Mouse (Mus musculus) heart, embryonic 15.5 days (tissue): ENCODE data around the gene Msh5. TPM values are rescaled to one million over a fixed set of nuclear protein-coding genes. Genes with fewer than 3 reads are reported as not detected.

ENCODE experiments used
- ATAC-seq: fragments of 200-750 bp; cut with Nextera tagmentation; replicated peaks from 2 replicates; pipeline ENCODE4 v1.8.0; 2017; ENCODE audit warnings: low read depth, moderate TSS enrichment; ENCODE audit not compliant: insufficient number of reproducible peaks, insufficient read depth, low FRiP score
- H3K27ac ChIP-seq: fragments of 300-500 bp; sonication (generic); 2 replicates; pipeline ENCODE4 v1.5.1; 2015; ENCODE audit warnings: mild to moderate bottlenecking, inconsistent platforms
- H3K27me3 ChIP-seq: fragments of 300-500 bp; sonication (generic); 2 replicates; pipeline ENCODE4 v1.6.1; 2015; ENCODE audit warnings: inconsistent platforms
- H3K36me3 ChIP-seq: fragments of 300-500 bp; sonication (generic); 2 replicates; pipeline ENCODE4 v1.6.1; 2015; ENCODE audit warnings: mild to moderate bottlenecking, inconsistent platforms
- H3K4me1 ChIP-seq: fragments of 300-500 bp; sonication (generic); replicated peaks from 2 replicates; pipeline ENCODE4 v1.6.1; 2015; ENCODE audit warnings: inconsistent platforms
- H3K4me2 ChIP-seq: fragments of 300-500 bp; sonication (generic); 2 replicates; pipeline ENCODE4 v1.6.1; 2015; ENCODE audit warnings: inconsistent platforms, mild to moderate bottlenecking, moderate library complexity
- H3K4me3 ChIP-seq: fragments of 300-500 bp; sonication (generic); 2 replicates; pipeline ENCODE4 v1.5.1; 2015; ENCODE audit warnings: mild to moderate bottlenecking, inconsistent platforms
- H3K9ac ChIP-seq: fragments of 300-500 bp; sonication (generic); 2 replicates; pipeline ENCODE4 v1.6.1; 2015; ENCODE audit warnings: mild to moderate bottlenecking, inconsistent platforms
- H3K9me3 ChIP-seq: fragments of 300-500 bp; sonication (generic); replicated peaks from 2 replicates; pipeline ENCODE4 v1.6.1; 2016; ENCODE audit warnings: inconsistent platforms
- WGBS: fragments of 180-500 bp; shearing (Covaris S2); methylation state at CpG from one replicate; pipeline ENCODE4 v1.1.7; 2015; ENCODE audit warnings: mixed read lengths; 5-methylcytosine and 5-hydroxymethylcytosine counted together
- polyA plus RNA-seq: library from polyadenylated mRNA; unstranded; fragments of >200 nt; fragmentation: Nextera tagmentation; extraction: Ambion mirVana; gene quantifications from 2 replicates; pipeline ENCODE4 v1.2.1, GENCODE M21; 2015

The Msh5 gene
- polyA plus RNA-seq, 1 experiment from 2014 or later: 2.7 TPM

GRCm38 (mm10) chr17:35066084-35066483, 19.5 kb upstream of the Msh5 start, which contains the start of gene Mpig6b:
Gene Mpig6b (minus strand): TSS chr17:35066184.
- H3K4me2 ChIP-seq: peak within 1 kb of the TSS; percentile 78
- no peaks in the 10 kb centered on the region for H3K9me3 ChIP-seq
- H3K4me1 ChIP-seq: peaks cover 26% of the 10 kb centered on the region
- H3K36me3 ChIP-seq: peaks cover 8% of the 10 kb centered on the region; the same call in 1 of the 2 replicates
- peak within 1 kb of the TSS; percentile 34 for H3K9ac ChIP-seq
- WGBS: 44% methylated on average over 10 of the region's 10 CpGs
- H3K27ac ChIP-seq: no peak within 1 kb of the TSS
- no peak for ATAC-seq
- H3K4me3 ChIP-seq: peak within 1 kb of the TSS; percentile 47
- peaks cover 51% of the 10 kb centered on the region for H3K27me3 ChIP-seq

GRCm38 (mm10) chr17:35064951-35065947, 18.7 kb upstream of the Msh5 start, which contains the start of gene Ly6g6c:
Gene Ly6g6c (plus strand): TSS chr17:35065388.
- WGBS: 3% methylated on average over 48 of the region's 48 CpGs
- peaks cover 13% of the 10 kb centered on the region; the same call in 1 of the 2 replicates for H3K36me3 ChIP-seq
- no peak; the same call in 1 of the 2 replicates for ATAC-seq
- H3K4me3 ChIP-seq: peak within 1 kb of the TSS; percentile 47
- H3K27me3 ChIP-seq: peaks cover 51% of the 10 kb centered on the region
- peaks cover 30% of the 10 kb centered on the region for H3K4me1 ChIP-seq
- H3K4me2 ChIP-seq: peak within 1 kb of the TSS; percentile 78
- H3K27ac ChIP-seq: 0 out of 2 replicates have a peak within 1 kb of the TSS, but pooled peaks have one; percentile 34
- H3K9me3 ChIP-seq: no peaks in the 10 kb centered on the region
- H3K9ac ChIP-seq: peak within 1 kb of the TSS; percentile 34

GRCm38 (mm10) chr17:35064378-35064877, 17.9 kb upstream of the Msh5 start:
- Histone ChIP-seq H3K4me2 (peak overlapping the region; percentile 78), H3K4me3 (peak overlapping the region; percentile 47), H3K9ac (0 out of 2 replicates have a peak overlapping the region, but pooled peaks have one; percentile 34), H3K27ac (0 out of 2 replicates have a peak overlapping the region, but pooled peaks have one; percentile 34), H3K4me1 (peaks cover 35% of the 10 kb centered on the region), H3K36me3 (peaks cover 13% of the 10 kb centered on the region; the same call in 1 of the 2 replicates), H3K9me3 (no peaks in the 10 kb centered on the region), H3K27me3 (peaks cover 51% of the 10 kb centered on the region)
- 33% methylated on average over 10 of the region's 10 CpGs for WGBS
- no peak for ATAC-seq

DNA sequence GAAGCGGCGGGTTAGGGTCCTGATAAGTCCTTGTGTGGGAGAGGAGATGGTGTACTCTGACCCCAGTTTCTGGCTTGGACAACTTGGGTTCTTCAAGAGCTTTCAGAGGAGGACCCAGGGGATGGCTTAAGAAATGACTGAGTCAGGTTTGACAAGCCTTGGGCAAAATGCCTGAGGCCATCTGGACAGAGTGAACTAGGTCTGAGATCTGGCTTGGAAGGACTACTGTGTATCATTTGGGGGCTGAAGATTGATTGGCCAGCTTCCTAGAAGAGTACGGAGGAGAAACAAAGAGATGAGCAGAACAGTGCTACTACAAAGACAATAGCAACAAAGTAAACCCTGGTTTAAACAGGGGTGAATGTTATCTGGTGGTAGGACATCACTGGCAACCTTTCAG, 16.9 kb upstream of the Msh5 start:
- Histone ChIP-seq H3K27me3 (peaks cover 43% of the 10 kb centered on the region), H3K4me3 (no peak overlapping the region), H3K4me2 (no peak overlapping the region), H3K9ac (no peak overlapping the region), H3K4me1 (peaks cover 38% of the 10 kb centered on the region), H3K36me3 (peaks cover 14% of the 10 kb centered on the region; the same call in 1 of the 2 replicates), H3K9me3 (no peaks in the 10 kb centered on the region), H3K27ac (no peak overlapping the region)
- WGBS: 82% methylated on average over 3 of the region's 3 CpGs
- ATAC-seq: no peak

- peaks cover 32% of the 10 kb centered on the region for H3K36me3 ChIP-seq
- peaks cover 41% of the 10 kb centered on the region for H3K4me1 ChIP-seq
Measured at GRCm38 (mm10) chr17:35061299-35061698, 14.8 kb upstream of the Msh5 start.

GRCm38 (mm10) chr17:35060737-35061297, 14.3 kb upstream of the Msh5 start:
- peaks cover 17% of the 10 kb centered on the region for H3K27me3 ChIP-seq
- ATAC-seq: no peak
- no peak overlapping the region for H3K27ac ChIP-seq
- H3K36me3 ChIP-seq: peaks cover 37% of the 10 kb centered on the region
- peak overlapping the region; percentile 73 for H3K4me3 ChIP-seq
- peak overlapping the region; percentile 71 for H3K4me2 ChIP-seq
- H3K4me1 ChIP-seq: peaks cover 41% of the 10 kb centered on the region
- 66% methylated on average over 22 of the region's 22 CpGs for WGBS
- H3K9ac ChIP-seq: peak overlapping the region; percentile 74; the same call in 1 of the 2 replicates
- no peaks in the 10 kb centered on the region for H3K9me3 ChIP-seq

More at GRCm38 (mm10) chr17:35061299-35061698, 14.8 kb upstream of the Msh5 start:
- ATAC-seq: no peak
- WGBS: 89% methylated on average over 8 of the region's 8 CpGs
- H3K9ac ChIP-seq: no peak overlapping the region
- no peaks in the 10 kb centered on the region for H3K9me3 ChIP-seq
- peaks cover 22% of the 10 kb centered on the region for H3K27me3 ChIP-seq
- H3K27ac ChIP-seq: no peak overlapping the region
- H3K4me3 ChIP-seq: no peak overlapping the region
- H3K4me2 ChIP-seq: peak overlapping the region; percentile 71; the same call in 1 of the 2 replicates

GRCm38 (mm10) chr17:35060071-35060470, 13.5 kb upstream of the Msh5 start:
- peak overlapping the region; percentile 73 for H3K4me3 ChIP-seq
- 28% methylated on average over 14 of the region's 14 CpGs for WGBS
- H3K36me3 ChIP-seq: peaks cover 45% of the 10 kb centered on the region

GRCm38 (mm10) chr17:35058911-35059892, 12.7 kb upstream of the Msh5 start, which contains the start of gene Ddah2:
Gene Ddah2 (plus strand): TSS chr17:35059035.
- Histone ChIP-seq H3K36me3 (peaks cover 52% of the 10 kb centered on the region), H3K27me3 (peaks cover 2% of the 10 kb centered on the region; the same call in 1 of the 2 replicates), H3K4me3 (peak within 1 kb of the TSS; percentile 73), H3K4me2 (peak within 1 kb of the TSS; percentile 71), H3K9me3 (no peaks in the 10 kb centered on the region), H3K9ac (peak within 1 kb of the TSS; percentile 74), H3K27ac (peak within 1 kb of the TSS; percentile 93), H3K4me1 (peaks cover 28% of the 10 kb centered on the region)
- peak; percentile 91 for ATAC-seq
- WGBS: under 1% methylated on average over 57 of the region's 57 CpGs

More at GRCm38 (mm10) chr17:35060071-35060470, 13.5 kb upstream of the Msh5 start:
- Histone ChIP-seq H3K4me2 (peak overlapping the region; percentile 71), H3K4me1 (peaks cover 37% of the 10 kb centered on the region), H3K9ac (peak overlapping the region; percentile 74), H3K9me3 (no peaks in the 10 kb centered on the region), H3K27me3 (peaks cover 10% of the 10 kb centered on the region), H3K27ac (peak overlapping the region; percentile 93)
- no peak for ATAC-seq

DNA sequence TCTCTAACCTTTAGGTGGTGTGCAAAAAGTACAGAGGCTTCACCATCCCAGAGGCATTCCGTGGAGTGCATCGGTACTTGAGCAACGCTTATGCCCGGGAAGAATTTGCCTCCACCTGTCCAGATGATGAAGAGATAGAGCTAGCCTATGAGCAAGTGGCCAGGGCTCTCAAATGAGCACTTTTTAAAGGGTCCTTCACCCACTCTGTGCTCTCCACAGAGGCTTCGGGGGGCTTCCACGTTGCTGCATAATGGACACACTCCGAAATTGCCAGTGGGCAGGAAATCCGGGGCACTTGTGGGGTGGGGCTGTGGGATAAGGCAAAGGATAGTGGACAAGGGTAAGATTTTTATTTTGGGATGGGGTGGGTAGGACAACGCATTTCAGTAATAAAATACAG, 11.8 kb upstream of the Msh5 start:
- 56% methylated on average over 9 of the region's 9 CpGs for WGBS

DNA sequence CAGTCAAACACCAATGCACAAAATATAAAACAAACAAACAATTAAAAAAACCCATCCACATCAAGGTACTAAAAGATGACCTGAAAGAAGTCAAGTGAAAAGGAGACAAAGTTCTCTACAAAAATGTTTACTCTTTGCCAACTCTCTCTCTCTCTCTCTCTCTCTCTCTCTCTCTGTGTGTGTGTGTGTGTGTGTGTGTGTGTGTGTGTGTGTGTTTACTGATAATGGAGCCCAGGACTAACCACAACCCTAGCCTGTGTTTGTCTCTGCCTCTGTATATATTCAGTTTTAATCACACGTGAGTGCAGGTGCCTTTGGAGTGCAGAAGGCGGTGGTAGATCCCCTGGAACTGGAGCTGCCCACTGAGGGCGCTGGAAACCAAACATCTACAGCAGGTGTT, 10.5 kb upstream of the Msh5 start:
- no peak for ATAC-seq
- Histone ChIP-seq H3K9ac (no peak overlapping the region), H3K9me3 (no peaks in the 10 kb centered on the region), H3K4me3 (no peak overlapping the region), H3K27ac (no peak overlapping the region), H3K36me3 (peaks cover 73% of the 10 kb centered on the region), H3K27me3 (no peaks in the 10 kb centered on the region), H3K4me1 (peaks cover 41% of the 10 kb centered on the region), H3K4me2 (no peak overlapping the region)
- WGBS: 77% methylated on average over 3 of the region's 3 CpGs

More for the DNA sequence above, 11.8 kb upstream of the Msh5 start:
- H3K27me3 ChIP-seq: no peaks in the 10 kb centered on the region
- peaks cover 61% of the 10 kb centered on the region for H3K36me3 ChIP-seq
- no peak overlapping the region; the same call in 1 of the 2 replicates for H3K4me2 ChIP-seq
- H3K9me3 ChIP-seq: no peaks in the 10 kb centered on the region
- H3K4me3 ChIP-seq: peak overlapping the region; percentile 73
- peak overlapping the region; percentile 93 for H3K27ac ChIP-seq
- peaks cover 32% of the 10 kb centered on the region for H3K4me1 ChIP-seq
- 0 out of 2 replicates have a peak overlapping the region, but pooled peaks have one; percentile 74 for H3K9ac ChIP-seq
- no peak for ATAC-seq
